Mouse (Mus musculus) heart, adult 18-20 months (tissue): ENCODE data around the gene Mat2b. TPM values are rescaled to one million over a fixed set of nuclear protein-coding genes. Genes with fewer than 3 reads are reported as not detected.

Experiments used
- DNase-seq, 2 experiments: peaks; one replicate each; pipeline ENCODE4 v3.0.0; 2021 to 2022; ENCODE audit warnings: mixed read lengths in 1 of 2
- total RNA-seq, 2 experiments: library from RNA; stranded (reverse); gene quantifications; 2 replicates each; pipeline ENCODE4 v1.2.3; 2021

The Mat2b gene
- total RNA-seq, 2 experiments from 2014 or later: 94.5 to 96.3 TPM

- DNase-seq: no peak
Measured at GRCm38 (mm10) chr11:40675014-40675730, 19.8 kb downstream of the Mat2b start.

GRCm38 (mm10) chr11:40649726-40650445, 45.1 kb downstream of the Mat2b start:
- DNase-seq: no peak

- no peak for DNase-seq
Measured at GRCm38 (mm10) chr11:40647246-40647645, 47.8 kb downstream of the Mat2b start.

Other genes with a start within 250 kb of the Mat2b start
- under 1 TPM; 0.25 to 0.49 TPM for gene Hmmr, start 38.2 kb upstream of the Mat2b start, total RNA-seq
- gene Nudcd2, start 38.5 kb upstream of the Mat2b start, total RNA-seq: 10 to 100 TPM; 14.0 to 16.8 TPM
- gene Ccng1, start 60.1 kb upstream of the Mat2b start, total RNA-seq: 100 to 1,000 TPM; 495 to 546 TPM